Mouse (Mus musculus): ENCODE results near the gene Adarb1.

DNA sequence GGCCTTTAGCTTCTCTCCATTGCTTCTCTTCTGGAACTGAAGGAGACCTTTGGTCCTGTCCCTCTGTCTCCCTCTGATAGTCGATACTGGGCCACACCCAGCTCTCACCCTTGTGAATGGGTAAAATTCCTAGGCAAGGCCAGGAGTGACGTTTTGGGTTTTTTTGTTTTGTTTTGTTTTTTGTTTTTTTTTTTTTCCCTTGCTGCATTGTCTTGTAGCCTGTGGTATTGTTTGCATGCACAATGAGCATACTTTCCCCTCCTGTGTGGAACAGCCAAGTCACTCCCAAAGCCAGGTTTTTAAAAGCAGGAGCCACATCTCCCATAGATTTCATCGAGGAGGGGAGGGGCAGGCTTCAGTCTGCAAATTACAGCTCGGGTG lies 16.0 kb upstream of the Adarb1 start:
- TF ChIP-seq POLR2A (IDR thresholded peaks at IDR 0.05; ENCODE audit: borderline replicate concordance, extremely low read depth, insufficient read depth, insufficient read length, poor library complexity, severe bottlenecking) (no peak), CTCF (IDR thresholded peaks at IDR 0.05; ENCODE audit: borderline replicate concordance, extremely low read depth, insufficient read depth, insufficient read length) (no peak)

Data from brain, embryonic 14.5 days (tissue).